Mouse (Mus musculus): Measurements from ENCODE around the gene Ergic1. TPM values are rescaled to one million over a fixed set of nuclear protein-coding genes. Genes with fewer than 3 reads are reported as not detected.

Ergic1 gene
- polyA plus RNA-seq, 1 experiment from 2014 or later: 91.2 TPM

- Histone ChIP-seq H3K27me3 (replicated peaks; ENCODE audit: control insufficient read depth, insufficient read depth, low read length) (no peaks in the 10 kb centered on the region), H3K4me2 (ENCODE audit: low read depth, low read length) (no peak overlapping the region), H3K27ac (ENCODE audit: low read length) (no peak overlapping the region), H3K36me3 (ENCODE audit: control insufficient read depth, insufficient read depth, low read length) (no peaks in the 10 kb centered on the region), H3K4me1 (ENCODE audit: control insufficient read depth, insufficient read depth, low read length) (peaks cover 7% of the 10 kb centered on the region; the same call in 1 of the 2 replicates), H3K4me3 (ENCODE audit: low read length) (no peak overlapping the region), H3K9me3 (ENCODE audit: control insufficient read depth, low read length) (no peaks in the 10 kb centered on the region), H3K9ac (ENCODE audit: low read depth, low read length) (no peak overlapping the region)
- WGBS: 78% methylated on average over 4 of the region's 4 CpGs
- ATAC-seq: no peak
Observed at GRCm38 (mm10) chr17:26524801-26525200, 36.5 kb upstream of the Ergic1 start.

DNA sequence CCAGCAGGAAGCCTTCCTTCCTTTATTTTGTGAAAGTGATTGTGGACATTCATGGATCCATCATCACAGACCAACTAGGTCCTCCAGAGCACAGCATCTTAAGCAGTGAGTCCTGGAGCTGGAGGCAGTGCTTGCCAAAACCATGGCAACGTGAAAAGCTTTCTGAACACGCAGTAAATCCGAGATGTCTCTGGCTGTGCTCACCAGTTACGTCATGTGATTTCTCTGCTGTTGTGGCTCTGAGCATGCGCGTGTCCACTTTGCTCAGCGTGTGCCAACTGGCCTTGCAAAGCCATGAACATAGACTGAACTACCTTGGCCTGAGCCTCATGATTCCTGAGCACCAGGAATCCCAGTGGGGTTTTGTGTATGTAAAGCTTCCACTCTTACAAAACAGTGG, 36.0 kb upstream of the Ergic1 start:
- H3K9me3 ChIP-seq (ENCODE audit: control insufficient read depth, low read length): no peaks in the 10 kb centered on the region
- H3K4me2 ChIP-seq (ENCODE audit: low read depth, low read length): no peak overlapping the region
- H3K27me3 ChIP-seq (replicated peaks; ENCODE audit: control insufficient read depth, insufficient read depth, low read length): no peaks in the 10 kb centered on the region
- H3K27ac ChIP-seq (ENCODE audit: low read length): no peak overlapping the region
- ATAC-seq: no peak
- no peaks in the 10 kb centered on the region for H3K36me3 ChIP-seq (ENCODE audit: control insufficient read depth, insufficient read depth, low read length)
- WGBS: 69% methylated on average over 7 of the region's 7 CpGs
- H3K4me3 ChIP-seq (ENCODE audit: low read length): no peak overlapping the region
- no peak overlapping the region for H3K9ac ChIP-seq (ENCODE audit: low read depth, low read length)
- peaks cover 7% of the 10 kb centered on the region for H3K4me1 ChIP-seq (ENCODE audit: control insufficient read depth, insufficient read depth, low read length)

GRCm38 (mm10) chr17:26527291-26527690, 34.0 kb upstream of the Ergic1 start:
- ATAC-seq: no peak
- WGBS: 95% methylated on average over 9 of the region's 9 CpGs
- no peak overlapping the region for H3K27ac ChIP-seq (ENCODE audit: low read length)
- H3K9me3 ChIP-seq (ENCODE audit: control insufficient read depth, low read length): no peaks in the 10 kb centered on the region
- no peak overlapping the region for H3K4me3 ChIP-seq (ENCODE audit: low read length)
- no peaks in the 10 kb centered on the region for H3K27me3 ChIP-seq (replicated peaks; ENCODE audit: control insufficient read depth, insufficient read depth, low read length)
- H3K9ac ChIP-seq (ENCODE audit: low read depth, low read length): no peak overlapping the region
- H3K4me1 ChIP-seq (ENCODE audit: control insufficient read depth, insufficient read depth, low read length): peaks cover 11% of the 10 kb centered on the region
- H3K4me2 ChIP-seq (ENCODE audit: low read depth, low read length): no peak overlapping the region
- no peaks in the 10 kb centered on the region for H3K36me3 ChIP-seq (ENCODE audit: control insufficient read depth, insufficient read depth, low read length)

DNA sequence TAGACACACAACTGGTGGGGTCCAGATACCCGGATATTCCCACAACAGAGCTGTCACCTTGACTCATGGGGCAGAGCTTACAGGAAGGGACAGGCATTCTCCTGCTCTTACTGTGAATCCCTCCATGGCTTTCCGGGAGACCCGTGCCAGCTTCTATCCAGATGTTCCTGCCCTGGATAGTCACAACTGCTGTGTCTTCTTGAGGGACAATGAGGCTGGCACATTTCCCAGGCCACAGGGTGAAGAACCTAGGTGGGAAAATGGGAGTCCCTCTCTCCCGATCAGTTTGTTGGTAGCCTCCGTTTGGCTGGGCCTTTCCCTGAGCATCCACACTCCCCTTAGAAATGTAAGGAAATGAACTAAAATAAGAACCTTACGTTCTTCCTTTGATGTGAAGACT, 32.5 kb upstream of the Ergic1 start:
- ATAC-seq: no peak
- H3K27me3 ChIP-seq (replicated peaks; ENCODE audit: control insufficient read depth, insufficient read depth, low read length): no peaks in the 10 kb centered on the region
- H3K36me3 ChIP-seq (ENCODE audit: control insufficient read depth, insufficient read depth, low read length): no peaks in the 10 kb centered on the region
- H3K4me2 ChIP-seq (ENCODE audit: low read depth, low read length): no peak overlapping the region
- WGBS: 84% methylated on average over 6 of the region's 6 CpGs
- H3K9me3 ChIP-seq (ENCODE audit: control insufficient read depth, low read length): no peaks in the 10 kb centered on the region
- H3K4me1 ChIP-seq (ENCODE audit: control insufficient read depth, insufficient read depth, low read length): peaks cover 8% of the 10 kb centered on the region
- H3K9ac ChIP-seq (ENCODE audit: low read depth, low read length): no peak overlapping the region
- no peak overlapping the region for H3K27ac ChIP-seq (ENCODE audit: low read length)
- H3K4me3 ChIP-seq (ENCODE audit: low read length): no peak overlapping the region

GRCm38 (mm10) chr17:26529791-26530241, 31.5 kb upstream of the Ergic1 start:
- no peak for ATAC-seq
- 79% methylated on average over 5 of the region's 5 CpGs for WGBS
- Histone ChIP-seq H3K4me1 (ENCODE audit: control insufficient read depth, insufficient read depth, low read length) (peaks cover 4% of the 10 kb centered on the region), H3K4me3 (ENCODE audit: low read length) (no peak overlapping the region), H3K9me3 (ENCODE audit: control insufficient read depth, low read length) (no peaks in the 10 kb centered on the region), H3K27ac (ENCODE audit: low read length) (no peak overlapping the region), H3K9ac (ENCODE audit: low read depth, low read length) (no peak overlapping the region), H3K27me3 (replicated peaks; ENCODE audit: control insufficient read depth, insufficient read depth, low read length) (no peaks in the 10 kb centered on the region), H3K4me2 (ENCODE audit: low read depth, low read length) (no peak overlapping the region), H3K36me3 (ENCODE audit: control insufficient read depth, insufficient read depth, low read length) (no peaks in the 10 kb centered on the region)

GRCm38 (mm10) chr17:26530590-26531081, 30.7 kb upstream of the Ergic1 start:
- ATAC-seq: no peak; the same call in 1 of the 2 replicates
- Histone ChIP-seq H3K4me3 (ENCODE audit: low read length) (no peak overlapping the region), H3K9ac (ENCODE audit: low read depth, low read length) (no peak overlapping the region), H3K27me3 (replicated peaks; ENCODE audit: control insufficient read depth, insufficient read depth, low read length) (no peaks in the 10 kb centered on the region), H3K36me3 (ENCODE audit: control insufficient read depth, insufficient read depth, low read length) (no peaks in the 10 kb centered on the region), H3K4me2 (ENCODE audit: low read depth, low read length) (no peak overlapping the region), H3K27ac (ENCODE audit: low read length) (no peak overlapping the region), H3K9me3 (ENCODE audit: control insufficient read depth, low read length) (no peaks in the 10 kb centered on the region), H3K4me1 (ENCODE audit: control insufficient read depth, insufficient read depth, low read length) (peaks cover 4% of the 10 kb centered on the region)
- 47% methylated on average over 3 of the region's 3 CpGs for WGBS

DNA sequence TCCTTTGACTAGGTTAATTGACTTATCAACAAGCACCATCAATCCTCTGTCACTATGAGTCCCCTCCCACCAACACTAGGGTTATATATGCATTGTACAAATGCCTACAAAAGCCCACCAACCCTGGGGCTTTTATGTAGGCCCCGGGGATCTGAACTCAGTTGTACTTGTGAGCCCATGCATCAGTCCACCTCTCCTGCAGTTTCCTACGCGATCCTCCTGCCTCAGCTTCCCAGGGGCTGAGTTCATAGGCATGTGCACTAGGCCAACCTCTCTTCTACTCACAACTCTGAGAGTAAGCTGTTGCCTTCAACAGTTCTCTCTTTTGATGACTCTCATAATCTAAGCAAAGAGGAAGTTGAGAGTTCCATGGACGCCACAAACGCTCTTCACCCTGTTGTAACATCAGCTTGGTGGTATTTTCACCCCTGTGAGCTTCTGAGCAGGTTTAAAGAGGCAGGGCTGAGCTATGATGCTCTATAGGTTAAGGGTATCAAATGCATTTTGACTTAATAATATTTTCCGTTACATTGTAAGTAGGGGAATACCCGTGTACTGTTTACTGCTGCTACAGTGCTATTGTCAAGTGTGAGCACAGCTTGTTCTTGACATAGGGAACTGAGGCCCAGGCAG, 29.8 kb upstream of the Ergic1 start:
- Histone ChIP-seq H3K4me1 (ENCODE audit: control insufficient read depth, insufficient read depth, low read length) (peaks cover 4% of the 10 kb centered on the region), H3K27ac (ENCODE audit: low read length) (no peak overlapping the region), H3K4me3 (ENCODE audit: low read length) (no peak overlapping the region), H3K9me3 (ENCODE audit: control insufficient read depth, low read length) (no peaks in the 10 kb centered on the region), H3K9ac (ENCODE audit: low read depth, low read length) (no peak overlapping the region), H3K27me3 (replicated peaks; ENCODE audit: control insufficient read depth, insufficient read depth, low read length) (no peaks in the 10 kb centered on the region), H3K4me2 (ENCODE audit: low read depth, low read length) (no peak overlapping the region), H3K36me3 (ENCODE audit: control insufficient read depth, insufficient read depth, low read length) (no peaks in the 10 kb centered on the region)
- WGBS: 86% methylated on average over 7 of the region's 7 CpGs
- ATAC-seq: no peak

GRCm38 (mm10) chr17:26532476-26533045, 28.7 kb upstream of the Ergic1 start:
- no peaks in the 10 kb centered on the region for H3K36me3 ChIP-seq (ENCODE audit: control insufficient read depth, insufficient read depth, low read length)
- peaks cover 4% of the 10 kb centered on the region for H3K4me1 ChIP-seq (ENCODE audit: control insufficient read depth, insufficient read depth, low read length)
- H3K9me3 ChIP-seq (ENCODE audit: control insufficient read depth, low read length): no peaks in the 10 kb centered on the region
- no peak overlapping the region for H3K4me2 ChIP-seq (ENCODE audit: low read depth, low read length)
- H3K4me3 ChIP-seq (ENCODE audit: low read length): no peak overlapping the region
- no peak overlapping the region for H3K9ac ChIP-seq (ENCODE audit: low read depth, low read length)
- 63% methylated on average over 4 of the region's 4 CpGs for WGBS
- no peak overlapping the region for H3K27ac ChIP-seq (ENCODE audit: low read length)
- H3K27me3 ChIP-seq (replicated peaks; ENCODE audit: control insufficient read depth, insufficient read depth, low read length): no peaks in the 10 kb centered on the region
- no peak for ATAC-seq

DNA sequence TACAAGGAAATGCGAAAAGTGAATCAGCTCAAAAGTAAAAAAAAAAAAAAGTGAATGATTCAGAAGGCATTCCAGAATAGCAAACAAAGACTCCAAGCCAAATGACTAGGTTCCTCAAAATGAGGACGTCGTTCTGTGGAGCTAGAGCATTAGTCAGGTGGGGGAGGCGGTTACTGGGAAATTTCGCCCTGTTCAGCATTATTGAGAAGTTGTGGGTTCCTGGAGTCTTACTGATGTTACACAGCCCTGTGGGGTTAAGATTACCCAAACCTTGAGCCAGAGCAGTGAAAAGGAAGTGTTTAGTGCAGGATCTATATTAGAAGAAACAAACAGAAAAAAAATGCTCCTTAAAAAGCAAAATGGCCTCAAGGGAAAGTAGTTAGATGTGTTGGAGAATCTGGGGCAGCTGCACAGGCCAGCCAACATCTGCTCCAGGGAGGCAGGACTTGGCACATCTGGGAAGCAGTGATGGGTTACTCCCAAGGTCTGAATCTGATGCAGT, 27.4 kb upstream of the Ergic1 start:
- H3K9me3 ChIP-seq (ENCODE audit: control insufficient read depth, low read length): no peaks in the 10 kb centered on the region
- H3K36me3 ChIP-seq (ENCODE audit: control insufficient read depth, insufficient read depth, low read length): no peaks in the 10 kb centered on the region
- H3K27ac ChIP-seq (ENCODE audit: low read length): no peak overlapping the region
- no peak overlapping the region for H3K9ac ChIP-seq (ENCODE audit: low read depth, low read length)
- peaks cover 4% of the 10 kb centered on the region for H3K4me1 ChIP-seq (ENCODE audit: control insufficient read depth, insufficient read depth, low read length)
- no peak for ATAC-seq
- no peak overlapping the region for H3K4me2 ChIP-seq (ENCODE audit: low read depth, low read length)
- 58% methylated on average over 5 of the region's 5 CpGs for WGBS
- no peaks in the 10 kb centered on the region for H3K27me3 ChIP-seq (replicated peaks; ENCODE audit: control insufficient read depth, insufficient read depth, low read length)
- no peak overlapping the region for H3K4me3 ChIP-seq (ENCODE audit: low read length)

All from intestine, embryonic 16.5 days (tissue).